Comparison of ENCODE assay signal across 13 mouse cellular contexts in the genomic region with DNA sequence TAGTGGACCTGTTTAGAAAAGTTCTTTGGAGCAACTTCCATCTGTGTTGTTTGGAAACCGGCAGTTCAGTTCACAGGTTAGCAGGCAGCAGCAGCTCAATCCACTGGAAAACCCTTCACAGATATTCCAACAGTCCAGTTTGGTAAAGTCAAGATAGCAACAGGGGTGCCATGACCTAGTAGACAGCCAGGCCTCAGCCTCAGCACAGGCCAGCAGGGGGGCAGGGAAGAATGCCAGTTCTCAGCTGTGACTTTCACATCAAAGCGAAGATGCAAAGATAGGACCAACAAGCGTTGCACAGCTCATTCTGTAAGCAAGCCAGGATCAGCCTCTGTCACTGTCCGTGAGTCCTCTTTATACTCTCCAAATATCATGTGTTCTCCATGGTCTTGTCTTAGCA.
"Had no signal": no experiment of that assay in that cellular context is flagged by ENCODE, and none has a peak within 500 bp of the region (broad histone marks: within the 10 kb centered on the region; RNA-seq: fewer than 3 reads in every experiment).

No protein-coding gene starts in this region.

- DNase-seq: gastrocnemius, postnatal 14 days; gastrocnemius, postnatal 36 days; heart, adult 18-20 months; heart, postnatal 14 days; heart, postnatal 36 days; kidney, adult 11 months; kidney, adult 2 months; kidney, adult 9 months; kidney, postnatal 14 days; kidney, postnatal 36 days; layer of hippocampus, adult 9-11 months; layer of hippocampus, postnatal 36 days; left cerebral cortex, postnatal 4 days had no signal
